Mouse (Mus musculus): Measurements from ENCODE around the gene Pitx2. TPM values are rescaled to one million over a fixed set of nuclear protein-coding genes. Genes with fewer than 3 reads are reported as not detected.
A peak's percentile ranks its signal among the peaks of the same experiment; 100 is the strongest.

Pitx2 gene
- polyA plus RNA-seq, 1 experiment from 2014 or later = 29.0 TPM

DNA sequence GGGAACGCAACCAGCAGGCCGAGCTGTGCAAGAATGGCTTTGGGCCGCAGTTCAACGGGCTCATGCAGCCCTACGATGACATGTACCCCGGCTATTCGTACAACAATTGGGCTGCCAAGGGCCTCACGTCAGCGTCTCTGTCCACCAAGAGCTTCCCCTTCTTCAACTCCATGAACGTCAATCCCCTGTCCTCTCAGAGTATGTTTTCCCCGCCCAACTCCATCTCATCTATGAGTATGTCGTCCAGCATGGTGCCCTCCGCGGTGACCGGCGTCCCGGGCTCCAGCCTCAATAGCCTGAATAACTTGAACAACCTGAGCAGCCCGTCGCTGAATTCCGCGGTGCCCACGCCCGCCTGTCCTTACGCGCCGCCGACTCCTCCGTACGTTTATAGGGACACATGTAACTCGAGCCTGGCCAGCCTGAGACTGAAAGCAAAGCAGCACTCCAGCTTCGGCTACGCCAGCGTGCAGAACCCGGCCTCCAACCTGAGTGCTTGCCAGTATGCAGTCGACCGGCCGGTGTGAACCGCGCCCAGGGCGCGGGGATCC is 18.8 kb downstream of the Pitx2 start:
- Histone ChIP-seq H3K36me3 (ENCODE audit: control insufficient read depth, insufficient read depth, low read length) (no peaks in the 10 kb centered on the region), H3K27ac (ENCODE audit: low read length) (no peak overlapping the region), H3K4me1 (ENCODE audit: control insufficient read depth, insufficient read depth, low read length) (peaks cover 4% of the 10 kb centered on the region; the same call in 1 of the 2 replicates), H3K9me3 (replicated peaks; ENCODE audit: control insufficient read depth, low read length, poor library complexity, severe bottlenecking) (no peaks in the 10 kb centered on the region), H3K4me3 (ENCODE audit: low read depth, low read length) (peak overlapping the region; percentile 5; the same call in 1 of the 2 replicates), H3K9ac (ENCODE audit: low read depth, low read length) (no peak overlapping the region), H3K27me3 (ENCODE audit: control insufficient read depth, insufficient read depth, low read depth, low read length) (peaks cover 30% of the 10 kb centered on the region), H3K4me2 (ENCODE audit: low read length) (no peak overlapping the region; the same call in 1 of the 2 replicates)
- no peak for ATAC-seq
- under 1% methylated on average over 41 of the region's 41 CpGs for WGBS

DNA sequence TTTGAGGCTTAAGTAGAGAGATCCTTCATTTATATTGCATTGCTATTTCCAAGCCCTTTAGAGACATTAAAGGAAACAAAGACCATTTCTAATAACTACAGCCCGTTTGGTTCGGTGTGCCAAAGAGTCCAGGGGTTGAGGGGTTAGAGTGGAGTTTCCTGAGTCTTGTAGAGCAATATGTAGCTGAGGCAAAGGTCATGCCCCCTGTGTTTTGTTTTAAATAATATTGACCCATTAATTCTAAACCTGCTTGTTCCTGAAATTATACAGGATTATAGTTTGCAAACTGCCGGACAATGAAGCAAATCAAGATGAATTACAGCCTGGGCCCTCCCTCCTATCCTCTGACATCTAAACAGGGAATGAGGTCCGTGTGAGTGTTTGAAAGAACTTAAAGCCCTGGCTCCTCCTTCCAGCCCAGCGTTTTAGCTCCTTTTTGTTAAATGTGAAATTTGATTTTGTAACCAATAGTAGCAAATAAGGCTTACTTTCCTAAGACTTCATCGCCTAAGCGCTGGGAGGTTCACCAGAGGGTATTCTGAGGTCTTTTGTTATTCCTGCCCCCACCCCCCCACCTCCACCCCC is 20.5 kb downstream of the Pitx2 start:
- no peak for ATAC-seq
- Histone ChIP-seq H3K4me2 (ENCODE audit: low read length) (no peak overlapping the region), H3K27me3 (ENCODE audit: control insufficient read depth, insufficient read depth, low read depth, low read length) (peaks cover 28% of the 10 kb centered on the region), H3K4me3 (ENCODE audit: low read depth, low read length) (no peak overlapping the region), H3K9ac (ENCODE audit: low read depth, low read length) (no peak overlapping the region), H3K4me1 (ENCODE audit: control insufficient read depth, insufficient read depth, low read length) (no peaks in the 10 kb centered on the region; the same call in 1 of the 2 replicates), H3K36me3 (ENCODE audit: control insufficient read depth, insufficient read depth, low read length) (no peaks in the 10 kb centered on the region), H3K27ac (ENCODE audit: low read length) (no peak overlapping the region), H3K9me3 (replicated peaks; ENCODE audit: control insufficient read depth, low read length, poor library complexity, severe bottlenecking) (no peaks in the 10 kb centered on the region)
- WGBS = under 1% methylated on average over 7 of the region's 7 CpGs

DNA sequence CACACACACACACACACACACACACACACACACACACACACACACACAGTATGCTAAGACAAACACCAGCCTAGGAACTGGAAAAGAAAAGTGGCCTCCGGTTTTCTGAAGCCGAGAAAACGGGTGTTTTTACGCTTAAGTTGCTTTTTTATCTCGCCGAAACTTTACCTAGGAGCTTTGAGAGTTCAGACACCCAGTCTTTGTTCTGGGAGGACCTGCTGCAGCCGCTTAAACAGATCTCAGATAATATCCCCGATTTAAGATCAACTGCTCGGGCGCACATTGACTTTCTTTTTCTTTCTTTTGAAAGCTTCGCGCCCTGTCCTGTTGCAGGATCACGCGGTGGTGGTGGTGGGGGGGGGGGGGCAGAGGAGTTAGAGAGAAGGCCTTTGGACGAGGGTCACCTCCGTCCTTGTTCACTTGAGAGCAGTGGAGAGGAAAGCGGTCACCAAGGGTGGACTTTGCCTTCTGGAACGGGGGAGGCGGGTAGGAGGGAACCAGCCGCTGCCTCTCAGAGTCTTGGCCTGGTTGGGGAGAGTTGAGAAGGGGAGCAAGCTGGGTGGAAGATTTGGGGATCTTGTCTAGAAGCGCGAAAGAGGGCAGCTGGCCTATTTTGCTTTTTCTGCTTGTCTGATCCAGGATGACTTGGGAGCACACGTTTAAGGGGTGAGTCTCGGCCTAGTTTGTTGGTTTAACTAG is 21.2 kb downstream of the Pitx2 start:
- no peaks in the 10 kb centered on the region for H3K36me3 ChIP-seq (ENCODE audit: control insufficient read depth, insufficient read depth, low read length)
- no peaks in the 10 kb centered on the region; the same call in 1 of the 2 replicates for H3K4me1 ChIP-seq (ENCODE audit: control insufficient read depth, insufficient read depth, low read length)
- H3K4me3 ChIP-seq (ENCODE audit: low read depth, low read length) = no peak overlapping the region
- 1% methylated on average over 24 of the region's 24 CpGs for WGBS
- H3K4me2 ChIP-seq (ENCODE audit: low read length) = no peak overlapping the region
- H3K9me3 ChIP-seq (replicated peaks; ENCODE audit: control insufficient read depth, low read length, poor library complexity, severe bottlenecking) = no peaks in the 10 kb centered on the region
- H3K27ac ChIP-seq (ENCODE audit: low read length) = no peak overlapping the region
- peaks cover 33% of the 10 kb centered on the region for H3K27me3 ChIP-seq (ENCODE audit: control insufficient read depth, insufficient read depth, low read depth, low read length)
- H3K9ac ChIP-seq (ENCODE audit: low read depth, low read length) = no peak overlapping the region
- no peak for ATAC-seq

DNA sequence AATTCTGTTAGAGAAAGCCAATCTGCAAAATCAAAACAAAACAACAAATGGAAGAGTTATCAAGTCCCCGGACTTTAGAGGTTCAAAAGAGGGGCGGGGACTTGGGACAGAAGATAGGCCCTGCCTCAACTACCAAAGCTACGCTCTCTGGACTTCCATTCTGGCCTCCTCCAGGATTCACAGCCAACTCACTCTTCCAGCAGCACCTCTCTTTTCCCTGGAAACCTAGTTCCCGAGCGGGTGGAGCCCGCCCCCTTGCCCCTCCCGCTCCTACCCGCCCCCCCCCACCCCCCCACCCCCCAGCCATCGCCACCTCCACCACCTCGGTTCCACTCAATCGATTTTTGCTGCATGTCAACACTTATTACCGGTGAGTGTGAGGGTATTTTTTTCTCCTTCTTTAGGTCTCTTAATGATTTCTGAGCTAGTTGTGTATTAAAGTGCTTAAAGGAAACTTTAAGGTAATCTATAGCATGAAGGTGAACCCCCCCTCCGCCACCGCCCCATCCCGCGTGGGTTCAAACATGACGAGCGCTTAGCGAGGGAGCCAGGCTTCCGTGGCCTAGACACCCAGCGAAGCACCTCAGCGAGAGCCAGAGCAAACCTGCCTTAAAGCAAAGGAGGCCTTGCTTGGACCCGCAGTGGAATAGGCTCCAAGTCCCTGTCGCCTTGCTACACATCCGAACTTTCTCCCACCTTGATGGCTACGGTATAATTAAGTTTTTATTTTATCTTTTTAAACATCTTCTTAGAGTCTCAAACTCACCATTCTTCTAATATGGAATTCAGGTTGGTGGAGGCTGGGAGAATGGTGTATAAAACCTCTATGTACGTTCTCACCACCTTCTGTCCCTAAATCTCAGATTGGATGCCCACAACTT is 21.9 kb downstream of the Pitx2 start:
- 1% methylated on average over 25 of the region's 27 CpGs for WGBS
- H3K9ac ChIP-seq (ENCODE audit: low read depth, low read length) = no peak overlapping the region
- H3K27me3 ChIP-seq (ENCODE audit: control insufficient read depth, insufficient read depth, low read depth, low read length) = peaks cover 39% of the 10 kb centered on the region
- no peaks in the 10 kb centered on the region for H3K9me3 ChIP-seq (replicated peaks; ENCODE audit: control insufficient read depth, low read length, poor library complexity, severe bottlenecking)
- no peak for ATAC-seq
- no peaks in the 10 kb centered on the region for H3K4me1 ChIP-seq (ENCODE audit: control insufficient read depth, insufficient read depth, low read length)
- H3K4me2 ChIP-seq (ENCODE audit: low read length) = no peak overlapping the region
- no peak overlapping the region for H3K4me3 ChIP-seq (ENCODE audit: low read depth, low read length)
- H3K27ac ChIP-seq (ENCODE audit: low read length) = no peak overlapping the region
- no peaks in the 10 kb centered on the region for H3K36me3 ChIP-seq (ENCODE audit: control insufficient read depth, insufficient read depth, low read length)

DNA sequence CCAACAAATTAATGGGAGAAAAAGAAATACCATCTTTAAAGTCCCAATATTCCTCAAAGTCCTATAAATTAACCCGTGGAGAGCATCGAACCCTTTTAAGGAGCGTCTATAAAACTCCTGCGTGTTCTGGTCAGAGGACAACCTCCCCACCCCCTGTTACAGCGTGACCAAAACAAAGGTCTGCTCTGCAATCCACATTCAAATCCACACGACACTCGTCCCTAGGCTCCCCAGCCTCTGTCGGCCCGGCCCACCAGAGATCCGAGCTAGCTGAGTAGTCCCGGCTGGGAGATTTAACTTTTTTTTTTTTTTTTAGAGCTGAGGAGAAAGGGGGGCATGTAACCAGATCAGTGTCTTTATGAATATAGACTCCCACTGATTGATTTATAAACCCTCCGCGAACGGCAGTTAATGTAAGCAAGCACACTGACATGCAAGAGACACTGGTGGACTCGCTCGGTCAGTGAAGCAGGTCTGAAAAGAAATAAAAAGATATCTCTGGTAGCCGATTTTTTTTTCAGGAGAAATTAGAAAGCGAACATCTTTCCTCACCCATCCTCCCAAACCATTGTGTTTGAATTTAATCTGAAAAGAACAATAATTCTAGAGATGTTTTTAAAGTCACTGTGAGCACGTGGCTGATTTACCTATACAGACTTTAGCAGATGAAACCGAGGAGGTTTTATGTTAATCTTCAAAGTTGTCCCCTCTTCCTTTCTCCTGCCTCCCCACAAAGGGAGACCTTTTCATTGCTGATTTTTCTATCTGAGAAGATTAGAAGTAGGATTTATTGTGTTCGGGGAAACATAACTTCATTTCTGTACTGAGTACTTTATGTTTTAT is 23.0 kb downstream of the Pitx2 start:
- H3K4me1 ChIP-seq (ENCODE audit: control insufficient read depth, insufficient read depth, low read length) = no peaks in the 10 kb centered on the region
- no peaks in the 10 kb centered on the region for H3K9me3 ChIP-seq (replicated peaks; ENCODE audit: control insufficient read depth, low read length, poor library complexity, severe bottlenecking)
- no peak overlapping the region for H3K4me3 ChIP-seq (ENCODE audit: low read depth, low read length)
- H3K4me2 ChIP-seq (ENCODE audit: low read length) = no peak overlapping the region
- no peak overlapping the region for H3K27ac ChIP-seq (ENCODE audit: low read length)
- 2% methylated on average over 21 of the region's 21 CpGs for WGBS
- no peak overlapping the region for H3K9ac ChIP-seq (ENCODE audit: low read depth, low read length)
- no peak for ATAC-seq
- H3K27me3 ChIP-seq (ENCODE audit: control insufficient read depth, insufficient read depth, low read depth, low read length) = peaks cover 49% of the 10 kb centered on the region
- H3K36me3 ChIP-seq (ENCODE audit: control insufficient read depth, insufficient read depth, low read length) = no peaks in the 10 kb centered on the region

DNA sequence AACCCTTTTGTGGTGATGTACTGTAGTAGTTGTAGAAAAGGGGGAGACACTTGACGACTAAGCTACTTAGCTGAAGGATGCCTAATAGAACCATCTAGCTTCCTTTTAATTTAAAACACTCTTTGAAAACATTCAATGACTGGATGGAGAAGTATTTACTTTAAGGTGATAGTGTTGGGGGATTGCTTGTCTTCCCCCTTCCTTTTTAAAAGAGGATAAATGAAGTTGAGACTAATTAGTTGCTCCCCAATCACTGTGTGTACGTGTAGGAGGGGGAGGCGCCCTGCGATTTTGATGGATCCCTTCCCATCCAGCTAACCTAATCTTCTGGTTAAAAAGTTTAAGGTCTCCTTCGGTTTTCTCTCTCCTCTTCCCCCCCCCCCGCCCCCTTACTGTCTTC is 23.7 kb downstream of the Pitx2 start:
- no peak for ATAC-seq
- Histone ChIP-seq H3K4me1 (ENCODE audit: control insufficient read depth, insufficient read depth, low read length) (no peaks in the 10 kb centered on the region), H3K9ac (ENCODE audit: low read depth, low read length) (no peak overlapping the region), H3K27ac (ENCODE audit: low read length) (no peak overlapping the region), H3K9me3 (replicated peaks; ENCODE audit: control insufficient read depth, low read length, poor library complexity, severe bottlenecking) (no peaks in the 10 kb centered on the region), H3K4me3 (ENCODE audit: low read depth, low read length) (no peak overlapping the region), H3K27me3 (ENCODE audit: control insufficient read depth, insufficient read depth, low read depth, low read length) (peaks cover 50% of the 10 kb centered on the region), H3K36me3 (ENCODE audit: control insufficient read depth, insufficient read depth, low read length) (no peaks in the 10 kb centered on the region), H3K4me2 (ENCODE audit: low read length) (no peak overlapping the region)
- 1% methylated on average over 5 of the region's 6 CpGs for WGBS

DNA sequence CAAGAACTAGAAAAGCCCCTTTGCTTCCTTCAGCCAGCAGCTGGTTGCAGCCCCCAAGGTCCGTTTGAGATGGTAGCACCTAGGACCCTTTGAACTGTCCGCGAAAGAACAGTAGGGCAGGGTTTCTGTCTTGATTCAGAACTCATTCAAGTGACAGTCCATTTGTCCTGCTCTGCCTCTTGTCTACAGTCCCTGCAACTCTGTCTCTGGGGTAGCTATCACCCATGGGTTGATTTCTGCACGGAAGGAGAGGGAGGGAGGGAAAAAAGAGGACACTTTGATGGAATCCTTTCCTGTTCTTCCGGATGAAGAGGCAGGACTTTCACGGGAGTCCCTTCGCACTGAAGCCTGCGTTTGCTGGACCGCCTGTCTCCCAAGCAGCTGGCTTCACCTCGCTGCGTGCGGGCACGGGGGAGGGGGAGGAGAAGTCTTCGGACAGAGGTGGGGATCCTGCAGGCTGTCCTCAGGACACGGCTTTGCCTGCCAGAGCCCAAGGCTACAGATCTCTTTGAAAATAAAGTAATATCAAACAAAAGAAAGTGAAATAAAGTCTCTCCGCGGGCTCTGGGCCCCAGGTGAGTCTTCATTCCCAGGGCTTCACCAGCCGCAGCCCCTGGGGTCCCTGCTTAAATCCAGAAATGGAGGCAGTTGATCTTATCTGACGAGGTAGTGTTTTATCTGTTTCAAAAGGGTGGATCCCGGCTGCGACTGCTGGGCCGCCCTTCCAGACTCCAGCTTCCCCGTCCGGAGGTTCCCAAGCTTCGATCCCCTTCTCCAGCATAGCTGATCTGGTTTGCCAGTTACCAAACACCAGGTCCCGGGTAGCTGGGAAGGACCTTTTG is 24.5 kb downstream of the Pitx2 start:
- H3K9me3 ChIP-seq (replicated peaks; ENCODE audit: control insufficient read depth, low read length, poor library complexity, severe bottlenecking) = no peaks in the 10 kb centered on the region
- peaks cover 51% of the 10 kb centered on the region for H3K27me3 ChIP-seq (ENCODE audit: control insufficient read depth, insufficient read depth, low read depth, low read length)
- 2% methylated on average over 26 of the region's 26 CpGs for WGBS
- H3K9ac ChIP-seq (ENCODE audit: low read depth, low read length) = no peak overlapping the region
- H3K36me3 ChIP-seq (ENCODE audit: control insufficient read depth, insufficient read depth, low read length) = no peaks in the 10 kb centered on the region
- H3K4me2 ChIP-seq (ENCODE audit: low read length) = no peak overlapping the region
- no peaks in the 10 kb centered on the region for H3K4me1 ChIP-seq (ENCODE audit: control insufficient read depth, insufficient read depth, low read length)
- no peak overlapping the region for H3K27ac ChIP-seq (ENCODE audit: low read length)
- H3K4me3 ChIP-seq (ENCODE audit: low read depth, low read length) = no peak overlapping the region
- ATAC-seq = no peak

Data from midbrain, embryonic 16.5 days (tissue).